Mouse (Mus musculus) yolk sac, embryonic 10.5 days (tissue): Measurements from ENCODE around the gene S100a9.

Source experiments
- DNase-seq: peaks from one replicate; pipeline ENCODE4 v3.0.0-alpha.2; 2017; ENCODE audit warnings: low spot score

The S100a9 gene

DNA sequence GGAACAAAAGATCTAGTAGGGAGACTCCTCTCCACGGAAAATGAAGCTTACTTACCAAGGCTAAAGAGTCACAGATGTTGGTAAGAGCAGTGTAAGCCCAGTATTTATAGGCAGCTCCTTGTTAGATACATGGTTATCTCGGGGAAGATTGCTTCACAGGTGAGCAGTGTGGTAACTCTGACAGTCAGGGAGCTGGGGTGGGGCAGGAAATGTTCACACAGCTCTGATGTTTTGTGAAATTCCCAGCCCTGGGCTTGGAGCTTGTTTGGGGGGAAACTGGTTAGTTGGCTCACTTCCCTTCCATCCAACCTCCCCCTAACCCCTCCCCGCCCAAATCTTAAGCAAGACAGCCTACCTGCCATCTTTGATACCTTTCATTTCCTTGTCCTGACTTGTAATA lies at the start of gene S100a9:
Gene S100a9, minus strand, starts transcription at position 109 of the 400 bp plus-strand sequence.
- DNase-seq: no peak

DNA sequence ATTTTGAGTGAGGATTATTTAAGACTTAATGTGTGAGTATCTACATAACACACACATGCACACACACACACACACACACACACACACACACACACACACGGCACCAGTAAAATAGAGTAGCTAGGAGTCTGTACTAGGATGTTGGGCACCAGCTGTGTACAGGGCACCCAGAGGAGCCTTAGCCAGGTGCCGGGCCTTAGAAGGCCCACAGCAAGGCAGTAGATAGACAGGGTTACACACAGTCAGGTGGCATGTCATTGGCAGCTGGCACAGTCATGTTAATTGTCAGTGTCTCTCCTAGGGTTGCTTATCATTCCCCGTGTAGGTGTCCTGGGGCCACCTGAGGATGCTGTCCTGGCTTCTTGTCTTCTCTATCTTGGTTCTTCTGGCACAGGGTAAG lies 31.1 kb upstream of the S100a9 start, which contains the start of gene Pglyrp4:
Gene Pglyrp4, plus strand, starts transcription at position 301 of the 400 bp plus-strand sequence.
- DNase-seq: no peak

DNA sequence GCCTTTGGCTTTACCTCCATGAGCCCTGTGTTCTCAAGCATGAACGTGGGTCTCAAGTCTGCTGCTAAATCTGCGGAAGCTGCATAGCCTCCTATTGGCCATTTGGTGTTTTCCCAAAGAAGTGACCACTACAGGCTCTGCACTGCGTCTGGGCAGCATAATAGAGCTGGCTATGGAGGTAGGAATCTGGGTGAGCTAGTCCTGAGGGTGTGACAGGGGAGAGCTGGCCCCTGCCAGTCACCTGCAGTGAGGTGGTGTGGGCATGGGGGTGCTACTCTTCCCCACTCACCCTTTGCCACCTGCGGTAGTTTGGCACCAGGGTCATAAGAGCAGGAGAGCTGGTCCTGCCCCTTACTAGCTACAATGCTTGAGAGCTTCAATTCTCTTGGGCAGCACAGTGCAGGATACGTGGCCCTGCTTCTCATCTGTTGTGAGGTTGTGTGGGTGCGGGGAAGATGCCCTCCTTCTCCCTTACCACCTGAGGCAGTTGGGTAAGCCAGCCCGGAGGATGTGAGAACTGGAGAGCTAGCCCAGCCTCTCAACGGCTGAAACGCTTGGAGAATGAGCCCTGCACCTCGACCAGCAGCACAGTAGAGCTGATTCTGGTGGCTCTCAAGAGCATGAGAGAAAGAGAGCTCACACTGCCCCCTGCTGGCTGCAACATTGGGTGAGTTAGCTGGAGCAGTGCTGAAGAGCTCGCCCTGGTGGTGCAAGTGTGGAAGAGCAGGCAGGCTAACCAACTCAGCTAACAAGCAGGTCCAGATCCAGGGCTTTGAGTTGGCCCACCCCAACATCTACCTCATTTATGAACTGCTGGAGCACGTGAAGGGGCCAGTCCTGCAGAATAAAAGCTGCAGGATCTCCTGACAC lies 14.3 kb upstream of the S100a9 start:
- DNase-seq: peak; percentile 50

DNA sequence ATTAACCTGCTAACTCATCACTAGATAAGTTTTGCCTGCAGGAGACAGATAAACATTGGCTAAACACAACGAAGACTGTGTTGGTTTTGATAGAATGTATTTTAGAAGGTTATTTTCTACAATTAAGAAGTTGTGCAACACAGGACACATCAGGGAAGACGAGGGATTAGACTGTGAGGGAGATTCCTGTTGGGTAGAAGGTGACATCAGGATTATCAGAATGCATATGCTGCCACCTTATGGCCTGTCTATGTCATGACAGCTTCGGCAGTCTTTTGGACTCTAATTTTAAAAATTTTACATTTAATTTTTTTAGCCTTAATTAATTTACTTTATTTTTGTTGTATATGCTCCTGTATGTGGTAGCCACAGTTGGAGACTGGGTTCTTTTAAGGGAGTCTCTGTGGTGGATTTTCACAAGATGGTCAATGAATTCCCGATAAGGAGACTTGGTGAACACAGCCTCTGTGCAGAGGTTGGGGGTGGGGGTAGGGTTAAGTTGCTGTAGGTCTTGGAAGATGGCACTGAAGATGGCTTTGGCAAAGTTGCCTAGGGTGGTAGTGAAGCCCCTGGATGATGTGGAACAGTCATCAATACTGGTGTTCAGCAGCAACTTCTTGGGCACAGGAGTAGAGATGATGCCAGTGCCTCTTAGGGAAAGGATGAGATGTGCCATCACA lies 13.1 kb upstream of the S100a9 start:
- no peak for DNase-seq

DNA sequence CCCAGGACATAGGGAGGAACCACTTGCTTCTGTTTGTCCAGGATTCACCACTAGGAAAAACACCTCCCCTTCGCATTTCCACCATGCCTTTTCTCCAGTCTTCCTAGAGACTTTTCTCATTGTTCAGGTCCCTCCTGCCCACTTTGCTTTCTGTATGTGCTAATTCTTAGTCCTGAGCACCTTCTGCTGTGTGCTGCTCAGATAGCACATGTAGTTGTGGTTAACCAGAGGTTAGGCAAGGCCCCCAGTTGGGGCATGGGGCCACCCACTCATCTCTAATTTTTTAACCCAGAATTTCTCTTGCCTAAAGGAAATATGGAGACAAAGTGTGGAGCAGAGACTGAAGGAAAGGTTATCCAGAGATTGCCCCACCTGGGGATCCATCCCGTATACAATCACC lies 6.7 kb upstream of the S100a9 start:
- no peak for DNase-seq

DNA sequence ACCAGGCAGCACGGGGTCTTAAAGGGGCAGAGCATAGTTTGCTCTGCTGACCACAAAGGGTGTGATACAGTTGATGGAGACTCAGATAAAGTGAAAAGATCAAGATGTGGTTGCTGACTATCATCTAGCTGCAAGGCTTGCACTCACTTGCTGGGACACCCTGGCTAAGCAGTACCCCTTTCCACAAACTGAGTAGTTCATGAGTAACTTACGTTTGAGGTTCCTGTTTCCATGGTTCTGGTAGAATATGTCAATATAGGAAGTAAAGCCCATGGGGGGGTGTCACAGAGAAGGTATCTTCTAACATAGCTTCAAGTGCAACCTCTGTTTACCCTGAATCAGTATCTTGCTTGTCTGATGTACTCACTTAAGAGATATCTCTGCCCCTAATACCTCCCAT lies 2.0 kb downstream of the S100a9 start:
- no peak for DNase-seq

DNA sequence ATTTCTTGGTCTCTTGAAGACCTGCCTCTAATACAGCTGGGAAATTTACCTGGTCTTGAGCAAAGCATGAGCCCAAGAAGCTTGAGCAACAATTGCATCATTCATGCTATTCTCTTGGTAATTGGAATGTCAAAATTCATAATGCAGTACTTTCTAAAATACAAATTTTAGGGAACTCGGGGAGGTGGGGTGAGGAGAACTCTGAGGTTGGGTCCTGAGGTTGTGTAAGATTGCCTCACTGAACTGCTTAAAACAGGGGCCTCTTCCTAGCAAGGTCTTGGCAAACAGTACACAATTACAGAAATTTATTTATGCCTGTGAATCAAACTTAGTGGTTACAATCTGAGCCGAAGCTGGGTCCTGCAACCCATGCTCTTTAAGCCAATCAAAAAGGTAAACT lies 8.7 kb downstream of the S100a9 start:
- DNase-seq: no peak

DNA sequence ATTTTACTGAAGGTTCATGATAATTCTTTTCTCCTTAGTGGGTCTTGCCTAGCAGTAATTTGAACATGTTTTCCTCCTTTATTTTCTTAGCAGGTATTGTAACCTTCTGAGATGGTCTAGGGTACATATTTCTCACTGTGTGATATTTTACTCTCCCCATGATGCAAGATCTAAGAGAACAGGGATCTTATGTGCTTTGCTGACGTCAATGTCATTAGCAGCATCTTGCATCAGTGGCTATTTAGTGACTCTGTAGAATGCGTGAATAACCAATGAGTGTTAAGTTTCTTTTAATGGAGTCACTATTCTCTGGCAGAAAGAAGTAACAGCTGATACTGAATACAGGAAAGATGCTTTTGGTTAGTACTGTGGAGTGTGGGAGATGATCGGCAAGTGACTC lies 11.6 kb downstream of the S100a9 start:
- no peak for DNase-seq

DNA sequence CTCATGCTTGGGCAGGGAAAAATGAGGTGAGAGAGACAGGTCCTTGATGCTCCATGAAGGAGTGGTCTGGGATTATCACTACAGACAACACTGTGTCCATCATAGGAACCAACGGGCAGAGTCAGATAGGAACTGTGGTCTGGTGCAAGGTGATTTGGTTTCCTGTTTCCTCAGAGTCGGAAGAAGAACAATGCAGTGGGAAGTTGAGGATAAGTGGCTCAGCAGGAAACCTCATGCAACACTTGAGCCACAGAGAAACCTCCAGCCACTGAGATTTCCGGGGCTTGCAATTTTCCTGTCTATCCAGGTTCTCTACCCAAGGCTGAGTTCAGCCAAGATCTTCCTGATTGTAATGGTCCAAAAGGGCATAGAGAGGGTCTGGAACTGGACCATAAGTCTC lies 16.9 kb downstream of the S100a9 start:
- DNase-seq: no peak

DNA sequence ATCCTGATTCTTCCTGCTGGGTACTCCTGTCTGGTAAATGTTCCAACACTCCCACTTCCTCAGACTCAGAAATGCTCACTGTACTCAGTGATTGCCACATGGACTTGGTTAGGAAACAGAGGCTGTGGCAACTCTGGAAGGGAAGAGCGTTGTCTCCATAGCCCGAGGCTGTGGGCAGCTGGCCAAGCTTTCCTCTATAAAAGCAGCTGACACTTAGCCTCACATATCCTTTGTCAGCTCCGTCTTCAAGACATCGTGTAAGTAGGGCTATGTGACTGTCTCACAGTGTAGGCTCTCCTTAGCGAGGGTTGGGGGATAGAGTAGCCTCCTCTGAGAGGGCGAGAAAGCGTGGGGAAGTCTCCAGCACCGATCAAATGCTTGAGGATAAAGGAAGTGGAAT lies 26.7 kb downstream of the S100a9 start, which contains the start of gene S100a8:
Gene S100a8, plus strand, starts transcription at position 133 of the 400 bp plus-strand sequence.
- no peak for DNase-seq

DNA sequence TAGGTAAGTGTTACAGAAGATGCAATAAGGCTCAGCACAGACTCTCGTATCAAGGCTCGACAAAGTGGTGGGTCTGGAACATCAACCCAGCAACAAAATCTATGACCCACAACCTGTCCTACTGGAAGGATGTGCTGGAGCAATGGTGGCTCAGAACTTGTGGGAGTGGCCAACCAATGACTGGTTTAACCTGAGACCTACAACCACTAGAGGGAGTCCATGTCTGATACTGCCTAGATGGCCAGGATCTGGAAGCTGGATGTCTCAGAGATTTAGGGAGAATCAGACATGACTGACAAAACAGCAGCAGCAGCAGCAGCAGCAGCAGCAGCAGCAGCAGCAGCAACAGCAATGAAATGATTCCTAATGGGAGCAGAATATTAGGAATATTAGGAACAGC lies 31.3 kb downstream of the S100a9 start:
- no peak for DNase-seq

DNA sequence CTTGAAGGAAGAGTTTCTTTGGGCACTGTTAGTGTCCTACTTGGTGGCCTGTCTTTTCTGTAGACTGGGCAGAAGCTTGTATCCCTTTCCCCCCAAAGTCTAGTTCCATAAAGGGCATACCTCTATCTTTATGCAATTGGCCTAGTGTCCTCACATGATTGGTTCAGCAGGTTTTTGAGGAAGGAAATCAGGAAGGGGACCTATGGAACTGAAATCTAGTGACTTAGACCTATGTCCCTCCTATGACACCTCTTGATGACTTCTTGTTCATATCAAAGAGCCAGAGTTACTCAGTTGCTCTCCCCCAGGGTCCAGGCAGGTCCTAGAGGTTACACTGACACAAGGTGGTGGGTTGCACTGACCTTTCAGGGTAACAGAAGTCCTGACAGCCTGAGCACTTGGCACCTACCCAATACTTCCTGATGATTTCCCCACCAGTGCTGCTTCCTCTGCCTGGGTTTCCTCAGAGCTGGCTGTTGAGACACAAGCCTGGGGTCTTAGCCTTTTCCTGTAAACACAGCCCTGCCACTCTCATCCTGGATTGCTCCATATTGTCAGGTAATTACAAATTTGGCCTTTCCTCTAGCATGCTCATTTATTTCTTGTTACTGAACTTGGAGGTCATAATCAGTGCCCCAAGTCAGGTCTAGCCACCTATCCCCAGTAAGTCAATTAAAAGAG lies 36.0 kb downstream of the S100a9 start:
- no peak for DNase-seq

DNA sequence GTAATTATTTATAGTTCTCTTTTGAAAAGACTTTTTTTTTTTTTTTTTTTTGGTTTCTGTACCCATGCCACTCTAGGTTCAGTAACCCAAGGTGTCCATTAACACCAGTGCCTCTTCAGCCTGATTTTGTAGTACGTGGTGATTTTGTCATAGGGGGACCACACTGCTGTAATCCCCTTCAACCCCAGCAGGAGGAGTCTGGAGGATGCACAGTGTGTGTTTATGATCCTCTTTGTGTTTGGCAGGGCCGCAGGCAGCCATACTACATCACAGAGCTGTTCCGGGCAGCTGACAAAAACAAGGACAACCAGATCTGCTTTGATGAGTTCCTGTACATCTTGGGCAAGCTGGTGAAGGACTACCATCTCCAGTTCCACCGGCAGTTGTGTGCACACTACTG lies 38.1 kb downstream of the S100a9 start:
- no peak for DNase-seq

DNA sequence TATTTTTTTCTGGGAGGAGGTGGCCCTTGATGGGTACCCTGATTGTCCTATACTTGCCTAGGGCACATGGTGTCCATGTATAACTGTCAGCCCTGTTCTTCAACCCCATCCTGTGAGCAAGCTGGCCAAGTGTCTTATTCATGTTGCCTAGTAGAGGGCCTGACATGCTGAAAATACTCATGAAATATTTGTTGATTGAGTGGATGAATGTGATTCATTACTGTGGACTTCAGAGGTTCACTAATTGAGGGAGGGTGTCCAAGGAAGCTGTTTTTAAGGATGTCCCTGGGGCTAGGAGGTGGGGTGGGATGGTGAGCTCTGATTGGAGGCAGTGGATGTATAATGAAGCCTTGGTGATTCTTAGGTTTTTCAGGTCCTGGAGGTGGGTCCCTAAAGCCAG lies 41.8 kb downstream of the S100a9 start, which contains the start of gene S100a7a:
Gene S100a7a, plus strand, starts transcription at position 301 of the 400 bp plus-strand sequence.
- DNase-seq: no peak

DNA sequence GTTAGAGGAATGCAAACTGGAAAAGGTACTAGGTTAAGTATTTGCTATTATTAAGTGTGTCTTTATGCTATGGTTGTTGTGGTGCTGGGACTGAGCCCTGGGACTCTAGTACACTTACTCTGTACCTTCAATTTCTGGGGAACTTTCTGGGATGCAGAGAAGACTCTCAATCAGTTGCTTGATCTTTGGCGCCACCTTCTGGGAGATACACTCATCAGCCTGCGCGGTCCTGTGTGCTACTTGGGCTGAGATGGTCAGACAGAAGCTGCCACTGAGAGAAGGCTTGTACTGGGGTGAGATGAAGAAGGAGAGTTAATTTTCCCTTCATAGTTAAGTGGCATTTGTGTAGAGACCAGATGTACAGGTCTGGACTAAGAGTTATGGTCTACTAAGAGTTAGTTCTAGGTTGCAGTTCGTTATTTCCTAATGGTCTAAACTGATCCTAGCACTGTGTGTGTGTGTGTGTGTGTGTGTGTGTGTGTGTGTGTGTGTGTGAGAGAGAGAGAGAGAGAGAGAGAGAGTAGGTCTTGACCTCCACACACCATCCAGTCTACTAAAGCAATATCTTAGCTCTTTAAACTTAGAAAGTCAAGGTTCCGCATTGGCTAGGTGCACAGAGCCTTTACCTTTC lies 42.5 kb downstream of the S100a9 start:
- peak; percentile 24 for DNase-seq

DNA sequence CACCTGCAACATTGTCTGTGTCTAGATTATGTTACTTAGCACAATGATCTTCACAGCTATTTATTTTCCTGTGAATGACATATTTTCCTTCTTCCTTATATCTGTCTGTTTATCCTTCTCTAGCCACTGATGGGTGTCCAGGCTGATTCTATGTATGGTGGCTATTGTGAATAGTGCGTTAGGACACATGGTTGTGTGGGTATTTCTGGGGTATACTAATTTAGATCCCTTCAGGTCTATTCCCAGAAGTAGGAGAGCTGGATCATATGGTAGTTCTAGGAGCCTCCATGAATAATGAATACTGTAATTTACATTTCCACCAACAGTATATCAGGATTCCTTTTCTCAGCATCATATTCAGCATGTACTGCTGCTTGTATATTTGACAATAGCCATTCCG lies 45.7 kb downstream of the S100a9 start:
- no peak for DNase-seq

DNA sequence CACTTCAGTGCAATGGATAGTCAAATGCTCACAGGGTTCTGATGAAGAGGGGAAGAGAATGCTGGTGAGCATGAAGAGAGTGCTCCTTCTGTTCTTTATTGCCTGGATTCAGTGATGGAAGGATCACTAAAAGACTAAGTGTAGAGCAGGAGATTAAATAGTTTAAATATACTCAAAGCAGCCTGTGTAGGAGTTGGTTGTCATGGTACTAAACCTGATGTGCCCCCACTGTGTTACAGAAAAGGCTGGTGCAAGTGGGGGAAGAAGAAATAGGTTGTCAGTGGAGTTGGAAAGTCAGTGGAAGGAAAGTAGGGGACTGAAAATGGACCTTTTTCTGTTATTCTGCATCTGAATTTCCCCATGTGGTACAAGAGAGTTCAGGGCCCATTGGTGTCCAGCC lies 46.5 kb downstream of the S100a9 start:
- DNase-seq: no peak

DNA sequence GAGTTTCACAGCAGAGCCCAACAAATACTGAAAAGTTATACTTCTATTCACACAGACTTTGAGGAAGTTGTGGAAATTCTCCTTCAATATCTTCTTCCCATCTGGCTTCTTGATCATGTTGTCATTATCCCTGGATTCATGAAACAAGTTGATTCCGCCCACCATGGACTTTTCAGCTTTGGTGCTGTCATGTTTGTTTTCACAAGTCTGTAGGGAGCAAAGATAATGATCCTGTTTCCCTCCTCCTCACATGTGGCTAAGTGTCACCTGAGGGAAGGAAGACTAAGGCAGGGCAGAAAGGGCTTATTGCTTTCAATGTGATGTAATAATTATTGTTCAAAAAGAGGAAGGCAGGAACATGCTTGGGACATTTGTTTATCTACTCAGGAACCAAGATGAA lies 48.2 kb downstream of the S100a9 start:
- DNase-seq: no peak

DNA sequence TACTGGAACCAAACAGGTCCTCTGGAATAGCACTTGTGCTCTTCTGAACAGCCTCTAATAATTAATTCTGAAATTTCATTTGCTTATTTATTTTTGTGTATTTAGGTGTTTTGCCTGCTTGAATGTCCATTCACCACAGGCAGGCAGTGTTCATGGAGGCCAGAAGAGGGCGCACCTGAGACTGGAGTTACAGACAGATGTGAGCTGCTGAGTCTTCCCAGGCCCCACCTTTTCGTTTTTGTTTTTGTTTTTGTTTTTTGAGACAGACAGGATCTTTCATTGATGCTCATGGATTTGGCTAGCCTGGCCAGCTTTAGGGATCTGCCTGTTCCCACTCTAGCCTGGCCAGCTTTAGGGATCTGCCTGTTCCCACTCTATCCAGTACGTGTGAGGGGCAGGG lies 51.3 kb downstream of the S100a9 start:
- no peak for DNase-seq
